Mouse (Mus musculus) forebrain, postnatal 0 days (tissue): ENCODE measurements around the gene Sez6l2. TPM values are rescaled to one million over a fixed set of nuclear protein-coding genes. Genes with fewer than 3 reads are reported as not detected.
A peak's percentile ranks its signal among the peaks of the same experiment; 100 is the strongest.

ENCODE experiments used
- ATAC-seq: fragments of 200-750 bp; cut with Nextera tagmentation; 2 replicates; pipeline ENCODE4 v1.8.0; 2017; ENCODE audit warnings: mild to moderate bottlenecking, moderate library complexity
- DNase-seq: peaks from one replicate; pipeline ENCODE4 v3.0.0-alpha.2; 2015
- H3K27ac ChIP-seq: fragments of 300-500 bp; sonication (generic); 2 replicates; pipeline ENCODE4 v1.5.1; 2014; ENCODE audit warnings: low read depth, mild to moderate bottlenecking, antibody characterized with exemption, low read length, moderate library complexity, mixed read lengths
- H3K27me3 ChIP-seq: fragments of 300-500 bp; sonication (generic); 2 replicates; pipeline ENCODE4 v1.6.1; 2014; ENCODE audit warnings: mild to moderate bottlenecking, low read length, mixed read lengths; ENCODE audit not compliant: insufficient read depth
- H3K36me3 ChIP-seq: fragments of 300-500 bp; sonication (generic); 2 replicates; pipeline ENCODE4 v1.6.1; 2014; ENCODE audit warnings: mild to moderate bottlenecking, moderate library complexity; ENCODE audit not compliant: insufficient read depth
- H3K4me1 ChIP-seq: fragments of 300-500 bp; sonication (generic); 2 replicates; pipeline ENCODE4 v1.6.1; 2014; ENCODE audit warnings: antibody characterized with exemption; ENCODE audit not compliant: insufficient read depth
- H3K4me2 ChIP-seq: fragments of 300-500 bp; sonication (generic); 2 replicates; pipeline ENCODE4 v1.6.1; 2014; ENCODE audit warnings: low read depth, mild to moderate bottlenecking, moderate library complexity
- H3K4me3 ChIP-seq: fragments of 300-500 bp; sonication (generic); 2 replicates; pipeline ENCODE4 v1.5.1; 2014; ENCODE audit warnings: low read depth, low read length, mixed read lengths
- H3K9ac ChIP-seq: fragments of 300-500 bp; sonication (generic); 2 replicates; pipeline ENCODE4 v1.6.1; 2014; ENCODE audit warnings: mild to moderate bottlenecking
- H3K9me3 ChIP-seq: fragments of 300-500 bp; sonication (generic); 2 replicates; pipeline ENCODE4 v1.6.1; 2016; ENCODE audit warnings: low read length
- CTCF ChIP-seq: sonication (generic); IDR thresholded peaks from 2 replicates; pipeline ENCODE4 v1.5.1; 2016; ENCODE audit warnings: antibody characterized with exemption, control low read depth, low read depth
- WGBS: fragments of 180-500 bp; shearing (Covaris S2); extraction: QIAGEN DNeasy Blood & Tissue Kit; methylation state at CpG from one replicate; pipeline ENCODE4 v1.1.7; 2014; 5-methylcytosine and 5-hydroxymethylcytosine counted together
- polyA plus RNA-seq: library from polyadenylated mRNA; unstranded; fragments of >200 nt; fragmentation: Nextera tagmentation; extraction: Ambion mirVana; gene quantifications from 2 replicates; pipeline ENCODE4 v1.2.1, GENCODE M21; 2015
- total RNA-seq: library from RNA; depleted of rRNA; stranded (reverse); fragments of >200 nt; gene quantifications from 2 replicates; pipeline ENCODE4 v1.2.3, GENCODE M21; 2014

The Sez6l2 gene
- total and polyA plus RNA-seq, 2 experiments from 2014 or later: 45.3 to 160 TPM

DNA sequence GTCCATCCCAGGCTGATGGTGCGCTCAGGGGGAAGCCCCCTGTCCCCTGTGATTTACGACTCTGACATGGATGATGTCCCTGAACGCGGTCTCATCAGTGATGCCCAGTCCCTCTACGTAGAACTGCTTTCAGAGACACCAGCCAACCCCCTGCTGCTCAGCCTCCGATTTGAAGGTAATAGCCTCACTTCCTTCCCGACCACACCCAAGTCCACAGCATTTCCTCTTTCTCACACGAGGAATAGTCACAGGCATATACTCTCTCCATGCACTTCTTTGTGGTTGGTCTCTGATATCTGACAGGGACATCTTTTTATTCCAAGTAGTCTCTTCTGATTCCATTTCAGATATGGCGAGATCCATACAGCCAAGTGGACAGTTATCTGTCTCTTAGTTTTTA lies 9.4 kb downstream of the Sez6l2 start:
- H3K4me3 ChIP-seq: no peak overlapping the region
- H3K36me3 ChIP-seq: peaks cover 75% of the 10 kb centered on the region
- no peaks in the 10 kb centered on the region for H3K9me3 ChIP-seq
- WGBS: 85% methylated on average over 9 of the region's 9 CpGs
- ATAC-seq (no peak), DNase-seq (no peak)
- H3K27me3 ChIP-seq: no peaks in the 10 kb centered on the region
- TF ChIP-seq CTCF: no peak
- no peak overlapping the region for H3K27ac ChIP-seq
- no peak overlapping the region for H3K9ac ChIP-seq
- no peak overlapping the region for H3K4me2 ChIP-seq
- no peaks in the 10 kb centered on the region for H3K4me1 ChIP-seq

DNA sequence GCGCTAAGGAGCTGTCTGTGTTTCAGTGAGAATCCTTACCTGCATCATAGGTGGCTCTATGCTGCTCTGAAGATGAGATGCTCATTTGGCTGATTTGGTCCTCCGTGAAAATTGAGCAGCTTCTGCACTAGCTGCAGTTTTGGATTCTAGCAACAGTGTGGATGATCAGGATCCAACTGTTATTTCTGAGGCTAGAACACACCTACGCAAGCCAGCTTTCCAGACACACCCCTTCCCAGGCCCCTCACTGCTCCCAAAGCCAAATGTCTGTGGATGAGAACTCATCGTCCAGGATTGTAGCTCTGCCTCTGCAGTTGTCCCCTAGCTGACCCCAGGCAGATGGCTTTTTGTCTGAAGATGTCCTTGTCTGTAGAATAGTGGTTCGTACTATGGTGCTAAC lies 10.7 kb downstream of the Sez6l2 start:
- DNase-seq: no peak
- H3K27me3 ChIP-seq: no peaks in the 10 kb centered on the region
- H3K9ac ChIP-seq: no peak overlapping the region
- no peak overlapping the region for H3K27ac ChIP-seq
- H3K4me3 ChIP-seq: no peak overlapping the region
- TF ChIP-seq CTCF: no peak
- 90% methylated on average over 5 of the region's 5 CpGs for WGBS
- no peaks in the 10 kb centered on the region for H3K9me3 ChIP-seq
- no peaks in the 10 kb centered on the region for H3K4me1 ChIP-seq
- H3K4me2 ChIP-seq: no peak overlapping the region
- peaks cover 72% of the 10 kb centered on the region for H3K36me3 ChIP-seq
- no peak for ATAC-seq

DNA sequence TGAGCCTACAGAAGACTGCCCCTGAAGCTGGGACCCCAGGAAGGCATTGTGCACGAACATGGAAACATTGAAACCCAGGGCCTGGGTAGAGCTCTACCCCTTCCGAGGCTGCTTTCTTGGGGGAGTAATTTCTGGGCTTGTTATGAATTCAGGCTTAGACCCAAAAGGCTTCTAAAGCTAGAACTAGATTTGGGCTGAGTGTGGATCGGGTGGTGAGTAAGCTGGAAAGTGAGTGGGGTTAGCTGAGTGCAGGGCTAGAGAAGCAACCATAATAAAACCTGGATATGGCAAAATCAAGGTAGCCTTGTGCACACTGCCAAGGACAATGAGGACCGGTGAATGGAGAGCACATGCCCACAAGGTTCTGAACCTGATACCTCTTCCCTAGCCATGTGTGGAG lies 11.6 kb downstream of the Sez6l2 start:
- H3K36me3 ChIP-seq: peaks cover 75% of the 10 kb centered on the region
- H3K9ac ChIP-seq: no peak overlapping the region
- H3K9me3 ChIP-seq: no peaks in the 10 kb centered on the region
- DNase-seq (no peak), ATAC-seq (no peak)
- no peak overlapping the region for H3K4me3 ChIP-seq
- H3K4me1 ChIP-seq: no peaks in the 10 kb centered on the region
- H3K4me2 ChIP-seq: no peak overlapping the region
- H3K27ac ChIP-seq: no peak overlapping the region
- WGBS: 90% methylated on average over 4 of the region's 4 CpGs
- H3K27me3 ChIP-seq: no peaks in the 10 kb centered on the region
- no peak for TF ChIP-seq CTCF

DNA sequence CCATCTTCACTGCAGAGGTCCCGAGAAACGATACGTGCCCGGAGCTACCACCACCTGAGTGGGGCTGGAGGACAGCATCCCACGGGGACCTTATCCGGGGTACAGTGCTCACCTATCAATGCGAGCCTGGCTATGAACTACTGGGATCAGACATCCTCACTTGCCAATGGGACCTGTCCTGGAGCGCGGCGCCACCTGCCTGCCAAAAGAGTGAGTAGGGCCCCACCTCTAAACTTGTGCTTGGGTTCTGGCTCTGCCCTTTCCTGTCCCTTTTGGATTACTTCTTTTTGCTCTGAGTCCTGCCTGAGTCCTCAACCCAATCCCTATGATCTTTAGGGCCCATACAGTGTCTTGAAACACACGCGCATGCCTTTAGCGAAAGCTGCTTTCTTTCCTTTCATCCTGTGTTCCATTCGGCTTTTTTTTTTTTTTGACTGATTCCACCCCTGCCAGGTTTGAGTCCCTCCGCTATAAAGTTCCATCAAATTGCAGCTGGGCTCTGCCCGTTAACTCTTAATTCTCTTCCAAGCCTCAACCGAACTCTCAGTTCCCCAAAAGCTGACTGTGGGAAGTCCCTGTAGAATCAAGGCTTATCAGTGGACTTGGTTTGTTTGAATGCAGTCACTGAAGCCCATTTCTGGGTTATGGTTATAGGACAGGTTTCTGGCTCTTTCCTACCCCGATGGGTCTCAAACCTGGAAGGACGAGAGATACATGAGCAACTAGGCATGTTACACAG lies 13.4 kb downstream of the Sez6l2 start:
- DNase-seq (peak; percentile 14), ATAC-seq (no peak)
- no peak overlapping the region for H3K9ac ChIP-seq
- H3K9me3 ChIP-seq: no peaks in the 10 kb centered on the region
- TF ChIP-seq CTCF: peak; percentile 53
- WGBS: 28% methylated on average over 19 of the region's 19 CpGs
- H3K4me1 ChIP-seq: no peaks in the 10 kb centered on the region
- no peak overlapping the region for H3K4me2 ChIP-seq
- H3K27ac ChIP-seq: no peak overlapping the region
- H3K27me3 ChIP-seq: no peaks in the 10 kb centered on the region
- peaks cover 83% of the 10 kb centered on the region for H3K36me3 ChIP-seq
- H3K4me3 ChIP-seq: no peak overlapping the region

DNA sequence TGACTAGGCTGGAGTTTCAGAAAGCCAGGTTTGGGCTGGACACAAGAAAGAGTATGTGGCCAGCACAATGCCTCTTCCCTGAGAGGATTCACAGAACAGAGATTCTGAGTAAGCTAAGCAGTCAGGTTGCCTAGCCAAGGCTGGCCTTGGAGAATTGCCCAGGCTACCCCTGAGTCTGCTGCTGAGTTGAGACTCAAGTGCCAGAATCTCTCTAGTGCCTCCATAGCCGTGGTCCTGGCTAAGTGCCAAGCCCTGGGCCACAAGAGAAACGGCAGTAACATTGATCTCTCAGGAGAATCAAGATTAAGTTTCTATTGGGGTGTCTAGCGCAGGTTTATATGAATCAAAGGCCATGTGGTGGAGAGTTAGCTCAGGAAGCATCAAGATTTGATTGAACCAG lies 15.2 kb downstream of the Sez6l2 start:
- Histone ChIP-seq H3K9me3 (no peaks in the 10 kb centered on the region), H3K27me3 (no peaks in the 10 kb centered on the region), H3K27ac (no peak overlapping the region), H3K4me1 (no peaks in the 10 kb centered on the region), H3K9ac (no peak overlapping the region), H3K4me3 (no peak overlapping the region), H3K4me2 (no peak overlapping the region), H3K36me3 (peaks cover 74% of the 10 kb centered on the region)
- TF ChIP-seq CTCF: no peak
- no peak for DNase-seq
- WGBS: 45% methylated on average over 3 of the region's 3 CpGs
- ATAC-seq: no peak

DNA sequence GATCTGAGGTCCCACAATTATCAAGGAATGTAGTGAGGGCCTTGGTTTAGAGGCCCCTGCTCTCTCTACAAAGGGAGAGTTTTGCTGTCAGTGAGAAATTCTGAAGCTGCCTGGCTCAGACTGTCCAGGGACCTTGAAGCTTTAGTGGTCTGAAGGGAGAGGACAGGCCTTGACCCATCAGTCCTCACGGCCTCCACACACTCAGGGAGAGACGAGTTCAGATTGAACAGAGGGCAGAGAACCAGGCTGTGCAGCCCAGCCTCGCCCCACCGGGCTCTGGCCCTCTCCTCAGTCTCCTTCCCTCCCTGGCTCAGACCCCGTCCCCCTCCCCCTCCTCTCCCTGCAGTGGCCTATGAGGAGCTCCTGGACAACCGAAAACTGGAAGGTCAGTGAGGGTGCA lies 17.0 kb downstream of the Sez6l2 start:
- Histone ChIP-seq H3K27me3 (no peaks in the 10 kb centered on the region), H3K4me3 (no peak overlapping the region), H3K9me3 (no peaks in the 10 kb centered on the region), H3K4me2 (no peak overlapping the region), H3K36me3 (peaks cover 67% of the 10 kb centered on the region), H3K4me1 (no peaks in the 10 kb centered on the region), H3K27ac (no peak overlapping the region), H3K9ac (no peak overlapping the region)
- 59% methylated on average over 6 of the region's 6 CpGs for WGBS
- no peak for ATAC-seq
- no peak for DNase-seq
- TF ChIP-seq CTCF: no peak

DNA sequence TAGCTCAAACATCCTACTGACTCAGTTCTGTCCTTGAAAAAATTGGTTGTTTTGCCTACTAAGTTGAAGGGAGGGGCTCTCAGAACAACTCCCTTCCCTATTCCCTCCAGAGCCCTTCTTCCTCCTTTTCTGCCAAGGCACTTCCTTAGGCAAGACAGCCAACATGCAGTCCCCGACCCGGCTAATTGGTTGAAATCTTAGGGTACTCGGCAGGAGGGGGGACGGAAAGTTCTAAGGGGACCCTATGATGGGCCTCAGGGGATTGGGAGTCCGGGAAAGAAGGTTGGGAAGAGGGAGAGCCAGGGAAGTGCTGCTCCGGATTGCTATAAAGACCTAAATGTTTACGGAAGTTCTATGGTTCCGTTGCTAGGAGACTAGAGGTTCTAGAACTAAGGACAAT lies 25.1 kb downstream of the Sez6l2 start:
- no peak for DNase-seq
- Histone ChIP-seq H3K36me3 (peaks cover 40% of the 10 kb centered on the region), H3K4me1 (0 out of 2 replicates have a peak, but pooled peaks cover 4% of the 10 kb centered on the region), H3K27me3 (no peaks in the 10 kb centered on the region), H3K4me2 (peak overlapping the region; percentile 90), H3K9me3 (no peaks in the 10 kb centered on the region), H3K27ac (no peak overlapping the region), H3K9ac (peak overlapping the region; percentile 99; the same call in 1 of the 2 replicates), H3K4me3 (no peak overlapping the region; the same call in 1 of the 2 replicates)
- no peak for TF ChIP-seq CTCF
- WGBS: 11% methylated on average over 8 of the region's 8 CpGs
- ATAC-seq: no peak

DNA sequence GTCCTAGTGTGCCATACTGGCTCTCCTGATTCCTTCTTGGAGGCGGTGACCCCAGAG lies 25.4 kb downstream of the Sez6l2 start, which contains the start of gene Cdipt:
Cdipt (plus strand) TSS at position 22 of the 57 bp plus-strand sequence.
- Histone ChIP-seq H3K27ac (peak within 1 kb of the TSS; percentile 99), H3K36me3 (peaks cover 39% of the 10 kb centered on the region), H3K9me3 (no peaks in the 10 kb centered on the region), H3K4me3 (peak within 1 kb of the TSS; percentile 95), H3K4me1 (0 out of 2 replicates have a peak, but pooled peaks cover 4% of the 10 kb centered on the region), H3K4me2 (peak within 1 kb of the TSS; percentile 90), H3K27me3 (no peaks in the 10 kb centered on the region), H3K9ac (peak within 1 kb of the TSS; percentile 99)
- ATAC-seq (no peak), DNase-seq (no peak)
- TF ChIP-seq CTCF: no peak
- 6% methylated on average over 1 of the region's 1 CpGs for WGBS
